Mouse (Mus musculus): ENCODE data around the gene Chn2.
"Not testable (repeated sequence)": the region's sequence is repeated elsewhere in the genome, so short reads cannot be mapped to it uniquely, and the experiment has no call there.

Gene Chn2

GRCm38 (mm10) chr6:54160677-54161076 lies 121.3 kb downstream of the Chn2 start:
- peak in 1 of 2 experiments; percentile 33 for DNase-seq

- DNase-seq: no peak
Measured at GRCm38 (mm10) chr6:54161246-54161645, 121.9 kb downstream of the Chn2 start.

- DNase-seq: no peak
Measured at GRCm38 (mm10) chr6:54162321-54162720, 123.0 kb downstream of the Chn2 start.

GRCm38 (mm10) chr6:54162786-54163185 lies 123.4 kb downstream of the Chn2 start:
- peak in 1 of 2 experiments; percentile 27 for DNase-seq

GRCm38 (mm10) chr6:54163702-54164101 lies 124.3 kb downstream of the Chn2 start:
- DNase-seq: no peak

GRCm38 (mm10) chr6:54164777-54165176 lies 125.4 kb downstream of the Chn2 start:
- DNase-seq: peak; percentile 71 to 78

- no peak for DNase-seq
Measured at GRCm38 (mm10) chr6:54165246-54165645, 125.9 kb downstream of the Chn2 start.

- DNase-seq: no peak
Measured at GRCm38 (mm10) chr6:54165863-54166262, 126.5 kb downstream of the Chn2 start.

GRCm38 (mm10) chr6:54166991-54167546 lies 127.7 kb downstream of the Chn2 start:
- DNase-seq: no peak

- DNase-seq: no peak
Measured at GRCm38 (mm10) chr6:54170286-54170894, 131.0 kb downstream of the Chn2 start.

- DNase-seq: no peak
Measured at GRCm38 (mm10) chr6:54171385-54171784, 132.0 kb downstream of the Chn2 start.

GRCm38 (mm10) chr6:54175473-54176215 lies 136.3 kb downstream of the Chn2 start:
- DNase-seq: no peak

GRCm38 (mm10) chr6:54177081-54177480 lies 137.7 kb downstream of the Chn2 start:
- DNase-seq: not testable (repeated sequence)

- no peak for DNase-seq
Measured at GRCm38 (mm10) chr6:54179056-54179873, 139.9 kb downstream of the Chn2 start.

- DNase-seq: no peak
Measured at GRCm38 (mm10) chr6:54179874-54180212, 140.5 kb downstream of the Chn2 start.

GRCm38 (mm10) chr6:54183825-54184578 lies 144.6 kb downstream of the Chn2 start:
- peak in 1 of 2 experiments; percentile 30 for DNase-seq

GRCm38 (mm10) chr6:54193631-54194305 lies 154.4 kb downstream of the Chn2 start:
- DNase-seq: peak in 1 of 2 experiments; percentile 30

- peak; percentile 43 to 49 for DNase-seq
Measured at GRCm38 (mm10) chr6:54197821-54198412, 158.6 kb downstream of the Chn2 start.

GRCm38 (mm10) chr6:54199516-54199915 lies 160.2 kb downstream of the Chn2 start:
- no peak for DNase-seq

GRCm38 (mm10) chr6:54200031-54200722 lies 160.8 kb downstream of the Chn2 start:
- no peak for DNase-seq
